Mouse (Mus musculus): ENCODE measurements at regions not wholly inside any gene's neighbourhood (a gene's known extent, or its start where the extent isn't known, plus 50 kb on each side); places are given as distances from the start of the nearest gene placed in this dataset.

DNA sequence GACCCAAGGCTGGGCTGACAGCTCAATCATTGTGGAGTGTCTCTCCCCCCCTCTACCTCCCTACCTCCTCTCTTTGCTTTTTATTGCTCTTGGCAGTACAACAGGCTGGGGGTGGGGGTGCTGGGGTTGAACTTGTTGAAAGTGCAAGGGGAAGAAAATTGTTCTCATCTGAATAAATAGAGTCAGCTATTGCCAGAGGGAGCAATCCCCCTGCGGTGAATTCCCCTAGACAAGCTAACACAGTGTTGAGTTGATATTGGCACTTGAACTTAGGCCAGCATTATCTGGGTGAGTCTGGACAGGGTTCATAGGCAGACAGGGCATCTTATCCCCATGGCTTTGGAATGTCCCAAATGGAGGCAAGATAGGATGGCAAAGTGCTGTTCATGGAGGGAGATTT is 159.3 kb downstream of the Adamts15 start:
- no peak overlapping the region for H3K9ac ChIP-seq
- no peak overlapping the region for H3K4me3 ChIP-seq (replicated peaks; ENCODE audit: low read length)
- no peak for ATAC-seq (ENCODE audit: low FRiP score)
- H3K4me2 ChIP-seq (replicated peaks): no peak overlapping the region
- 74% methylated on average over 1 of the region's 1 CpGs for WGBS
- no peaks in the 10 kb centered on the region for H3K9me3 ChIP-seq (ENCODE audit: control insufficient read depth, low read length)
- no peaks in the 10 kb centered on the region for H3K27me3 ChIP-seq (ENCODE audit: control insufficient read depth, insufficient read depth, low read length)
- no peak for DNase-seq (ENCODE audit: low spot score)
- H3K27ac ChIP-seq: no peak overlapping the region
- no peaks in the 10 kb centered on the region for H3K36me3 ChIP-seq (replicated peaks; ENCODE audit: control insufficient read depth, insufficient read depth)
- H3K4me1 ChIP-seq (replicated peaks; ENCODE audit: control insufficient read depth, insufficient read depth, low read length): no peaks in the 10 kb centered on the region

GRCm38 (mm10) chr9:30758121-30758520 is 164.1 kb downstream of the Adamts15 start:
- Histone ChIP-seq H3K4me3 (replicated peaks; ENCODE audit: low read length) (no peak overlapping the region), H3K9me3 (ENCODE audit: control insufficient read depth, low read length) (no peaks in the 10 kb centered on the region), H3K4me1 (replicated peaks; ENCODE audit: control insufficient read depth, insufficient read depth, low read length) (no peaks in the 10 kb centered on the region), H3K9ac (no peak overlapping the region), H3K36me3 (replicated peaks; ENCODE audit: control insufficient read depth, insufficient read depth) (no peaks in the 10 kb centered on the region), H3K4me2 (replicated peaks) (no peak overlapping the region), H3K27ac (no peak overlapping the region), H3K27me3 (ENCODE audit: control insufficient read depth, insufficient read depth, low read length) (no peaks in the 10 kb centered on the region)
- ATAC-seq (ENCODE audit: low FRiP score): no peak
- 96% methylated on average over 3 of the region's 3 CpGs for WGBS
- DNase-seq (ENCODE audit: low spot score): no peak

GRCm38 (mm10) chr9:30757406-30757805 is 164.8 kb downstream of the Adamts15 start:
- no peaks in the 10 kb centered on the region for H3K9me3 ChIP-seq (ENCODE audit: control insufficient read depth, low read length)
- ATAC-seq (ENCODE audit: low FRiP score) (no peak), DNase-seq (ENCODE audit: low spot score) (no peak)
- H3K4me1 ChIP-seq (replicated peaks; ENCODE audit: control insufficient read depth, insufficient read depth, low read length): no peaks in the 10 kb centered on the region
- H3K9ac ChIP-seq: no peak overlapping the region
- no peaks in the 10 kb centered on the region for H3K36me3 ChIP-seq (replicated peaks; ENCODE audit: control insufficient read depth, insufficient read depth)
- no peak overlapping the region for H3K4me2 ChIP-seq (replicated peaks)
- no peak overlapping the region for H3K27ac ChIP-seq
- H3K4me3 ChIP-seq (replicated peaks; ENCODE audit: low read length): no peak overlapping the region
- H3K27me3 ChIP-seq (ENCODE audit: control insufficient read depth, insufficient read depth, low read length): no peaks in the 10 kb centered on the region
- WGBS: 93% methylated on average over 8 of the region's 8 CpGs

GRCm38 (mm10) chr9:30756796-30757195 is 165.5 kb downstream of the Adamts15 start:
- ATAC-seq (ENCODE audit: low FRiP score) (no peak), DNase-seq (ENCODE audit: low spot score) (no peak)
- Histone ChIP-seq H3K9me3 (ENCODE audit: control insufficient read depth, low read length) (no peaks in the 10 kb centered on the region), H3K9ac (no peak overlapping the region), H3K4me1 (replicated peaks; ENCODE audit: control insufficient read depth, insufficient read depth, low read length) (no peaks in the 10 kb centered on the region), H3K36me3 (replicated peaks; ENCODE audit: control insufficient read depth, insufficient read depth) (no peaks in the 10 kb centered on the region), H3K27ac (no peak overlapping the region), H3K4me2 (replicated peaks) (no peak overlapping the region), H3K4me3 (replicated peaks; ENCODE audit: low read length) (no peak overlapping the region), H3K27me3 (ENCODE audit: control insufficient read depth, insufficient read depth, low read length) (no peaks in the 10 kb centered on the region)
- WGBS: 91% methylated on average over 4 of the region's 4 CpGs

DNA sequence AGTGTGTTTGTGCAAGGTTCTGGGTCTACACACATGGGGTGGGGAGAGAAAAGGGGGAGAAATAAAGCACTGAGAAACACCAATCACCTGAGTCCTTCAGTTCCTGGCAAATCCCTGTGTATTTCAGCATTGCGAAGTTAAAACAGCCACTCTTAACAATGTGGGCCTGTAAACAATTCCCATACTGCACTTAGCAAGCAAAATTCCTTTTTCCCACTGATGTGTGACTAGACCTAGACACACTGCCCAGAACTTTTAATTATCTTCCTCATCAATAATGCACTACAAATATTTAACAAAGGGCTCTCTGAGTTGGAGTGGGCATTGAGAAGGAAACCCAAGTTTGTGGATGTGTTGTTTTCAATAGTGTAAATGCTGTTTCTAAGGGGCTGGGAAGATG is 166.7 kb downstream of the Adamts15 start:
- WGBS: 73% methylated on average over 1 of the region's 1 CpGs
- no peak for ATAC-seq (ENCODE audit: low FRiP score)
- no peak for DNase-seq (ENCODE audit: low spot score)
- H3K9ac ChIP-seq: no peak overlapping the region
- no peaks in the 10 kb centered on the region for H3K27me3 ChIP-seq (ENCODE audit: control insufficient read depth, insufficient read depth, low read length)
- H3K27ac ChIP-seq: no peak overlapping the region
- H3K4me3 ChIP-seq (replicated peaks; ENCODE audit: low read length): no peak overlapping the region
- no peaks in the 10 kb centered on the region for H3K4me1 ChIP-seq (replicated peaks; ENCODE audit: control insufficient read depth, insufficient read depth, low read length)
- H3K36me3 ChIP-seq (replicated peaks; ENCODE audit: control insufficient read depth, insufficient read depth): no peaks in the 10 kb centered on the region
- H3K9me3 ChIP-seq (ENCODE audit: control insufficient read depth, low read length): peaks cover 4% of the 10 kb centered on the region; the same call in 1 of the 2 replicates
- no peak overlapping the region for H3K4me2 ChIP-seq (replicated peaks)

GRCm38 (mm10) chr9:30754826-30755225 is 167.4 kb downstream of the Adamts15 start:
- Histone ChIP-seq H3K9ac (no peak overlapping the region), H3K4me2 (replicated peaks) (no peak overlapping the region), H3K4me3 (replicated peaks; ENCODE audit: low read length) (no peak overlapping the region), H3K27ac (no peak overlapping the region), H3K4me1 (replicated peaks; ENCODE audit: control insufficient read depth, insufficient read depth, low read length) (no peaks in the 10 kb centered on the region), H3K27me3 (ENCODE audit: control insufficient read depth, insufficient read depth, low read length) (no peaks in the 10 kb centered on the region), H3K9me3 (ENCODE audit: control insufficient read depth, low read length) (peaks cover 4% of the 10 kb centered on the region; the same call in 1 of the 2 replicates), H3K36me3 (replicated peaks; ENCODE audit: control insufficient read depth, insufficient read depth) (no peaks in the 10 kb centered on the region)
- WGBS: 90% methylated on average over 5 of the region's 5 CpGs
- no peak for ATAC-seq (ENCODE audit: low FRiP score)
- DNase-seq (ENCODE audit: low spot score): no peak

DNA sequence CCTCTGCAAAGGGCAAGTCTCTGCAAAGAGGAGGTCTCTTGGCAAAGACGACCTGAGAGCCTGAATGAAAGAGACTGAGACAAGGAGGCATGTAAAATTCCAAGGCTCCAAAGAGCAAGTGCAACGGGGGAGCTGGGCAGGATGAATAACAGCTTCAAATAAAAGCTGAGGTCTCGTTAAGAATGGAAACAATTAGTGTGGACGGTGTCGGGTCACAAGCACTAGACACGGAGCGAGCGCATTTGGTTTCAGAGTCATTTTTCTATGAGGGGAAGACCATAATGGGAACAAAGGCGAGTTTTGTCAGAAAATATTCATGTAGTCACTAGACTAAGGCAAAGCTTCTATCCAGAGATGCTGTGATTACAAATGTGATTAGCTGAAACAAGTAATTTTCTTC is 178.8 kb downstream of the Adamts15 start:
- Histone ChIP-seq H3K9me3 (ENCODE audit: control insufficient read depth, low read length) (no peaks in the 10 kb centered on the region), H3K4me2 (replicated peaks) (no peak overlapping the region), H3K4me1 (replicated peaks; ENCODE audit: control insufficient read depth, insufficient read depth, low read length) (no peaks in the 10 kb centered on the region), H3K9ac (no peak overlapping the region), H3K36me3 (replicated peaks; ENCODE audit: control insufficient read depth, insufficient read depth) (no peaks in the 10 kb centered on the region), H3K27me3 (ENCODE audit: control insufficient read depth, insufficient read depth, low read length) (no peaks in the 10 kb centered on the region), H3K4me3 (replicated peaks; ENCODE audit: low read length) (no peak overlapping the region), H3K27ac (no peak overlapping the region)
- WGBS: 27% methylated on average over 9 of the region's 9 CpGs
- DNase-seq (ENCODE audit: low spot score) (no peak), ATAC-seq (ENCODE audit: low FRiP score) (no peak)

- H3K9me3 ChIP-seq (ENCODE audit: control insufficient read depth, low read length): no peaks in the 10 kb centered on the region
- no peak for DNase-seq (ENCODE audit: low spot score)
- H3K4me1 ChIP-seq (replicated peaks; ENCODE audit: control insufficient read depth, insufficient read depth, low read length): no peaks in the 10 kb centered on the region
- WGBS: 89% methylated on average over 8 of the region's 8 CpGs
- H3K4me2 ChIP-seq (replicated peaks): no peak overlapping the region
- H3K27me3 ChIP-seq (ENCODE audit: control insufficient read depth, insufficient read depth, low read length): no peaks in the 10 kb centered on the region
- H3K9ac ChIP-seq: no peak overlapping the region
- H3K4me3 ChIP-seq (replicated peaks; ENCODE audit: low read length): no peak overlapping the region
- no peaks in the 10 kb centered on the region for H3K36me3 ChIP-seq (replicated peaks; ENCODE audit: control insufficient read depth, insufficient read depth)
- no peak for ATAC-seq (ENCODE audit: low FRiP score)
- no peak overlapping the region for H3K27ac ChIP-seq
Measured at GRCm38 (mm10) chr9:30742471-30743098, 179.7 kb downstream of the Adamts15 start.

GRCm38 (mm10) chr9:30731687-30732086 is 190.6 kb downstream of the Adamts15 start:
- no peaks in the 10 kb centered on the region for H3K9me3 ChIP-seq (ENCODE audit: control insufficient read depth, low read length)
- DNase-seq (ENCODE audit: low spot score): no peak
- H3K27me3 ChIP-seq (ENCODE audit: control insufficient read depth, insufficient read depth, low read length): no peaks in the 10 kb centered on the region
- no peak for ATAC-seq (ENCODE audit: low FRiP score)
- H3K27ac ChIP-seq: no peak overlapping the region
- H3K4me2 ChIP-seq (replicated peaks): no peak overlapping the region
- WGBS: 67% methylated on average over 2 of the region's 2 CpGs
- H3K36me3 ChIP-seq (replicated peaks; ENCODE audit: control insufficient read depth, insufficient read depth): no peaks in the 10 kb centered on the region
- H3K9ac ChIP-seq: no peak overlapping the region
- H3K4me1 ChIP-seq (replicated peaks; ENCODE audit: control insufficient read depth, insufficient read depth, low read length): no peaks in the 10 kb centered on the region
- no peak overlapping the region for H3K4me3 ChIP-seq (replicated peaks; ENCODE audit: low read length)

Measured in hindbrain, embryonic 14.5 days (tissue).